Mouse (Mus musculus) duodenum, adult 2 months (tissue): ENCODE results near the gene Polr2j. TPM values are rescaled to one million over a fixed set of nuclear protein-coding genes. Genes with fewer than 3 reads are reported as not detected.

Experiments used
- polyA plus RNA-seq: library from polyadenylated mRNA; depleted of rRNA; stranded (reverse); fragments of >200 nt; gene quantifications from 2 replicates; pipeline ENCODE4 v1.2.3, GENCODE M21; 2012; ENCODE audit warnings: low replicate concordance; rRNA removed

Gene Polr2j
- polyA plus RNA-seq: 36.7 and 37.2 TPM in 2 replicates

GRCm38 (mm10) chr5:136115891-136116783 lies at the start of gene Polr2j:
TSS of gene Polr2j (plus strand) at chr5:136116631.

GRCm38 (mm10) chr5:136083669-136084107 lies 32.7 kb upstream of the Polr2j start, which contains the start of gene Rasa4:
TSS of gene Rasa4 (plus strand) at chr5:136083916.

GRCm38 (mm10) chr5:136135571-136136291 lies 19.3 kb downstream of the Polr2j start, which contains the start of the genes Lrwd1 and Alkbh4:
TSS of gene Lrwd1 (minus strand) at chr5:136136074.
TSS of gene Alkbh4 (plus strand) at chr5:136136146.

GRCm38 (mm10) chr5:136170512-136171362 lies 54.3 kb downstream of the Polr2j start, which contains the start of gene Orai2:
TSS of gene Orai2 (minus strand) at chr5:136170713.

Other genes starting within 250 kb of the Polr2j start
- 120 and 146 TPM in 2 replicates for gene Hspb1, start 228.7 kb upstream of the Polr2j start, polyA plus RNA-seq
- gene Ywhag, start 182.0 kb upstream of the Polr2j start, polyA plus RNA-seq: 26.7 and 34.1 TPM in 2 replicates
- gene Ssc4d, start 142.1 kb upstream of the Polr2j start, polyA plus RNA-seq: 3.5 and 6.9 TPM in 2 replicates
- gene Zp3, start 136.5 kb upstream of the Polr2j start, polyA plus RNA-seq: not detected in 2 replicates
- gene Dtx2, start 121.8 kb upstream of the Polr2j start, polyA plus RNA-seq: 11.6 and 17.4 TPM in 2 replicates
- gene Upk3b, start 78.1 kb upstream of the Polr2j start, polyA plus RNA-seq: 3.5 and 5.5 TPM in 2 replicates
- gene Upk3bl, start 62.1 kb upstream of the Polr2j start, polyA plus RNA-seq: 2.7 and 3.6 TPM in 2 replicates
- 26.6 and 29.5 TPM in 2 replicates for gene Rasa4, start 32.7 kb upstream of the Polr2j start, polyA plus RNA-seq
- gene Lrwd1, start 19.4 kb downstream of the Polr2j start, polyA plus RNA-seq: 16.1 and 20.1 TPM in 2 replicates
- 24.4 and 28.3 TPM in 2 replicates for gene Alkbh4, start 19.5 kb downstream of the Polr2j start, polyA plus RNA-seq
- gene Orai2, start 54.1 kb downstream of the Polr2j start, polyA plus RNA-seq: 16.5 and 40.4 TPM in 2 replicates
- gene Prkrip1, start 82.3 kb downstream of the Polr2j start, polyA plus RNA-seq: 3.4 and 5.4 TPM in 2 replicates
- 3.0 and 4.7 TPM in 2 replicates for gene Sh2b2, start 129.9 kb downstream of the Polr2j start, polyA plus RNA-seq